Mouse (Mus musculus) induced T-regulatory cell, adult 2 months (primary cell): ENCODE measurements around the gene Hist1h4d.
A peak's percentile ranks its signal among the peaks of the same experiment; 100 is the strongest.
"Not testable (repeated sequence)": the region's sequence is repeated elsewhere in the genome, so short reads cannot be mapped to it uniquely, and the experiment has no call there.

Source experiments
- DNase-seq: peaks from one replicate; pipeline ENCODE4 v3.0.0-alpha.2; 2012; ENCODE audit warnings: low read depth

Hist1h4d gene

DNA sequence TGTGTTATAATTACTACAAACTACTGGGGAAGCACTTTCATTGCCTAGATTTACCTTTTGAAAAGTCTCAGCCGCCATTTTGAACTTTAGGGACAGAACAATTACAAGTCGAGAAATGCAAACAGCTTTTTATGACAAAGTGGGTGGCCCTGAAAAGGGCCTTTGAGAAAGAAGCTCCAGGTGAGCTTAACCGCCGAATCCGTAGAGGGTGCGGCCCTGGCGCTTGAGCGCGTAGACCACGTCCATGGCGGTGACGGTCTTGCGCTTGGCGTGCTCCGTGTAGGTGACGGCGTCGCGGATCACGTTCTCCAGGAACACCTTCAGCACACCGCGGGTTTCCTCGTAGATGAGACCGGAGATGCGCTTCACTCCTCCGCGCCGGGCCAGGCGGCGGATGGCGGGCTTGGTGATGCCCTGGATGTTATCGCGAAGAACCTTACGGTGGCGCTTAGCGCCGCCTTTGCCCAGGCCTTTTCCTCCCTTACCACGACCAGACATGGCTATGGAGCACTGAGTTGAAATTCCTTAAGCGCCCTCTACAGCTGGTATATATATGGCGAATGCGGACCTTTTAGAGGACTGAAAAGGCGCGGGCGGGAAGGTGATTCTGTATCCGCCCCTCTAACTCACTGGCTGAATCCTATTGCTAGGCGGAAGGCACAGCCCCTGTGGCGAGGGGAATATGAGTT, 30.1 kb upstream of the Hist1h4d start, which contains the start of gene Hist1h4f:
Gene Hist1h4f, minus strand, starts transcription at position 503 of the 689 bp plus-strand sequence.
- DNase-seq, result peak; percentile 93

DNA sequence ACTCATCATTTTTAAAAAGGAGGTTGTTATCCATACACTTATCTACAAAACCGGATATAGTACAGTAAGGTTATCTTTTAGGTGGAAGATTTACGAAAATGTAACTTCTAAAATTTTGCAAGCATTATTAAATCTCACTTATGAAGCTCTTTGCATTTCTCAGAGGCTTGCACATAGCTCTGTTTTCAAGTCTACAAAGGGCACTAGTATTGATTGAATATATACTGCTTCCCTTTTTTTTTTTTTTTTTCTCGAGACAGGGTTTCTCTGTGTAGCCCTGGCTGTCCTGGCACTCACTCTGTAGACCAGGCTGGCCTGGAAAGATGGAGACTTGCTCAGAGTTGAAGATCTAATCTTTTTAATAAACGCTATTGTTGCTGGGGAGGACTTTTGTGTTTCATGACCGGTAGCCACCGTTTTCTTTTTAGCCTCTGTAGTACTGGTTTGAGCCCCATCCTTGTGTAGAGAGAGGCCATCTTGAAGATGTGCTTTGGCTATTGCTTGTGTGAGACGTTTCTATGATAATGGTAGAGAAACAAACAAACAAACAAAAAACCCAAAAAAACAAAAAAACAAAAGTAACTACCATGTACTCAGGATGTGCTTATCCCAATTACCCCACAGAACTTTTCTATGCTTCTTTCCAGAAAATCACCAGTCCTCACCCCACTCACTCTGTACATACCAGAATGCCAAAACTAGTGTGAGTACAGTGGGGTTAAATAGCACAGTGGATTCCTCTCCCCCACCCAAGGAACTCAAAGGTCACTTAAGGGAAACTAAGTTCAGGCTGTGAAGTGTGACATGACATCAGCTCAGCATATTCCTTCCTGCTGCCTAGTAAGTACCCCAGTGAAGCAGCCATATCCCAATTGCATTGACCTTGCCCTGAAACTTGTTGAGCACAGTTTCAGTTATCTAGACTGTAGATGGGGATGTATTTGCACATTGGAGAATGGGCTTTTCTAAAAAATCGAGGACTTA, 29.2 kb upstream of the Hist1h4d start:
- DNase-seq, result peak; percentile 41

DNA sequence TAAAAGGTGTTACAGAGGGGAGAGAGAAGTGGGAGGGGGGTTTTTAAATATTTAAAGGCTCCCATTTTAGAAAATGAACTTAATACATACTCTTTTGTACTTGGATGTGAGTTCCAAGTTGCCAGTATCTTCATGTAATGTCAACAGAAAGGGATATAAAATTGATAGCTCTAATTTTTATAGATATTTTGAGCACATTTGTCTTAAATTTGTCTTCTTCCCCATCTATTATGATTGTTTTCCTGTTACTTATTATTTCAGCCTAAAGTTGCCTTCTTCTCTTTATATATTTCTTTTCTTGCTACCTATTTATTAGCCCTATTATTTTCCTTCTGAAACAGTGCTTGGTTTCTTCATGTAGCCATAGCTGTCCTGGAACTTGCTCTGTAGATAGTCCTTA, 28.4 kb upstream of the Hist1h4d start, which contains the start of gene Hist1h1d:
Gene Hist1h1d, plus strand, starts transcription at position 301 of the 400 bp plus-strand sequence.
- DNase-seq, result no peak

DNA sequence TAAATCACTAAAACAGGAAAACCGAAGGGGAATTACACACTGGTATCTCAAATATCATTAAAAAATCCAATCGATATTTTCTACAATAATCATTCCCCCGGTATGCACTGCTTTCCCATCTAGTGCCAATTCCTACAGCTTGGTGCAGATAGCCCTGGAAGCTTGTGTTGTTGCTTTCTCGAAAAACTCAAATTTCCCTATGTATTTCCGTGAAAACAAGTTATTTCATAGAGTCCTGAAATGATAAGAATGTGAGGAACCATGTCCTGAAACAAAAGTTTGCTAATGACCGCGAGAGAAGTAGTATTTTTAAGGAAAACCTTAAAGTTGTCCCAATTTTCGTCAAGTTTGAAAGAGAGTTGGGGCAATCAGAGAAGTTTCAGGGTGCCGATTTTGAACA, 27.0 kb upstream of the Hist1h4d start:
- DNase-seq, result no peak

DNA sequence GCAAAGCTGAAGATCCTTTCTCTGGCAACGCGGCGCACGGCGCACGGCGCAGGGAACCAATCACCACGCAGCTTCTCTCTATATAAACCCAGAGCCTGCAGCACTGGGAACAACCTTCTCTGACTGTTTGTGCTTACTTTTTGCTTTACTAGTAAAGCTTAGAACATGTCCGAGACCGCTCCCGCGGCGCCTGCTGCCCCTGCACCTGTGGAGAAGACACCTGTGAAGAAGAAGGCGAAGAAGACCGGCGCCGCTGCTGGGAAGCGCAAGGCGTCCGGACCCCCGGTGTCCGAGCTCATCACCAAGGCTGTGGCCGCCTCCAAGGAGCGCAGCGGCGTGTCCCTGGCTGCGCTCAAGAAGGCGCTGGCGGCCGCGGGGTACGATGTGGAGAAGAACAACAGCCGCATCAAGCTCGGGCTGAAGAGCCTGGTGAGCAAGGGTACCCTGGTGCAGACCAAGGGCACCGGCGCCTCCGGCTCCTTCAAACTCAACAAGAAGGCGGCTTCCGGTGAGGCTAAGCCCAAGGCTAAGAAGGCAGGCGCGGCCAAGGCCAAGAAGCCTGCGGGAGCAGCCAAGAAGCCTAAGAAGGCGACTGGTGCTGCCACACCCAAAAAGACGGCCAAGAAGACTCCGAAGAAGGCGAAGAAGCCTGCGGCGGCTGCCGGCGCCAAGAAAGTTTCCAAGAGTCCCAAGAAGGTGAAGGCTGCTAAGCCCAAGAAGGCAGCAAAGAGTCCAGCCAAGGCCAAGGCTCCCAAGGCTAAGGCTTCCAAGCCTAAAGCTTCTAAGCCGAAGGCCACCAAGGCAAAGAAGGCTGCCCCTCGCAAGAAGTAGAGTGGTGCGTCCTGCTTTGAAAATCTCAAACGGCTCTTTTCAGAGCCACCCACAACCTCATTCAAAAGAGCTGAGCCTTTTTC, 26.2 kb upstream of the Hist1h4d start:
- DNase-seq, result peak; percentile 88

DNA sequence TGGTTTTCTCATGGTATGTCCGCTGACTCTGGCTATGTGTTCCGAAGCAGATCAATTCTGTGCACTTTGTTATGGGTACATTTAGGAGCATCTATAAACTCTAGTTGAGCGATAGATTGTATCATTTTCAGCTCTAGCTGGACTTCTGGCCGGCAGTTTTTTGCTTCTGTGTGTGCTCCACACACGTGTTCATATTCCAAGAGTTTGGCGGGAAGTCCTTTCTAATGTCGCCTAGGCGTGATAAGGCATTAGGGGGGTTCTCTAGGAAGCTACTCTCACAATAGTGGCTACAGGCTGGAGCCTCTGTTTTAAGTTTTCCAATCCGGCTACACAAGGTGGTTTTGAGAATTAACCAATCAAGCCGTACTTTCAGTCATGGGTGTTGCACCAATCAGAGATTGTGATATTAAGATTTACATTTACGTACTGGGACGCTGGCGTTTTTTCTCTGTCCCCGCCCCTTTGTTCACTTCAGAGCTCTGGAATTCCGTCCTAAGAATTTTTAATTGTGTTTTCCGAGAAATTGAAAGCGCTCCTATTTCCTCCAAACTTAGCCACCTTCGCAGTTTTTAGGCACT, 25.5 kb upstream of the Hist1h4d start:
- peak; percentile 91 for DNase-seq

DNA sequence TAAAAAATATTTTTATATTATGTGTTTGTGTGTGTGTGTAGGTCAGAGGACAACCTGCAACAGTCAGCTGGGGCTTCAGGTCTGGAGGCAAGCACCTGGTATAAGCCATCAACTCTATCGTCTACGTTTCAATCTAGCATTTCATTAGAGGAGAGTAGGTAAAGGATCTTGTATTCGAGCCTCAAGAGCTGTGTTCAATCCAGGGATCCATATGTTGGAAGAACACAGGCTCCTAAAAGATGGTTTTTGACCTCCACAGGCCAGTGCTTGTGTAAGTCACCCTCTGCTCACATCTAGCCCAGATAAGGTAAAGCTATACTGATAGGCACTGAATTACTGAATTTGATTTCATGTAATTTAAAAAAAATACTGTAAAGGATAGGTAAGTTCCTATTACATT, 24.5 kb upstream of the Hist1h4d start:
- DNase-seq, result no peak

DNA sequence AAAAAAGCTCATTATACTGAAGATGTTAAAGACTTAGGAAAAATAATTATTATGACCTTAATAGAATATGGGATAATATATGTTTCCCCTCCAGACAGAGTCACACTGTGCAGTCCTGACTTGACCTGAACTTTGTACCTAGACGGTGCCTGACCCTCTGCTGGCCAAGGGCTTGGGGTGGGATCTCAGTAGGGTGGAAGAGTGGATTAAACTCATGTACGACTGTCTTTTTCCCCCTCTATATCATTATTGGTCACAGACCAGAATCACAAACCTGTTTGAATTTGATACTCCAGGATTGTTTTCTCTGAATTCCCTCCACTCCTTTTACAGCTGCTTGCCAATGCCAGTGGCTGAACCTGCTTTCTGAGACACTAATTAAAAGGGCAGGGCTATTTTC, 20.7 kb upstream of the Hist1h4d start:
- DNase-seq, result not testable (repeated sequence)

DNA sequence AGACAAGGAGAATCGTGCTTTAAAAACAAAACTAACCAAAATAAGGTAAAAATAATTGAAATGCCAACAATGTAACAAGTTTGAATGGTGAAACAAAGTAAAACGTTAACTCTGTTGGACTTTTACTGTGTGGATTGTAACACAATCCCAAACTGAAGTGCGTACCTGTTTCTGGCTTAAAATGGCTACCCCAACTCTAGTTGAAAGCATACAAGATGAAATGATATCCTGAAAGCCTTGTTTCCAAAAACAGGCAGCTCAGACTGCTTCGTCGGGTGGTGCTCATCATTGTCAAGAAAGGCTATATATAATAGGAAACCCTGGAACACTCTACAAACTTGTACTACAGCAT, 19.9 kb upstream of the Hist1h4d start:
- not testable (repeated sequence) for DNase-seq

DNA sequence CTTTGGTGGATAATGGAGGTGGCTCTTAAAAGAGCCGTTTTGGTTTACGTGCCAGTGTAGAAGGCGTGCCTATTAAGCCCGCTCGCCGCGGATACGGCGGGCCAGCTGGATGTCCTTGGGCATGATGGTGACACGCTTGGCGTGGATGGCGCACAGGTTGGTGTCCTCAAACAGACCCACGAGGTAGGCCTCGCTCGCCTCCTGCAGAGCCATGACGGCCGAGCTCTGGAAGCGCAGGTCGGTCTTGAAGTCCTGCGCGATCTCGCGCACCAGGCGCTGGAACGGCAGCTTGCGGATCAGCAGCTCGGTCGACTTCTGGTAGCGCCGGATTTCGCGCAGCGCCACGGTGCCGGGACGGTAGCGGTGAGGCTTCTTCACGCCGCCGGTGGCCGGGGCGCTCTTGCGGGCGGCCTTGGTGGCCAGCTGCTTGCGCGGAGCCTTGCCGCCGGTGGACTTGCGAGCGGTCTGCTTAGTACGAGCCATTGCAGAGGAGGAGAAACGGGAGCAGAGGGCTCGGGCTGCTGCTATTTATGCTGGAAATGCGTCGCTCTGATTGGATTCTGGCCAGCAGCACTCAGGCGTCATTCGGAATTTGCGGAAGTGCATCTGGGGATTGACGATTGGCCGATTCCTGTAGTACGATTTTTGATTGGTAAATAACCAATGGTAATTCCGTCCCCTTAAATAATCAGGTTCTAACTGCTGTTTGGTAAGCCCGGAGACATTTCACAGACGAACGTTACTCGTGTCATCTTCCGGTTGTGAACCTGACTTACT, 19.3 kb upstream of the Hist1h4d start, which contains the start of gene Hist1h3e:
Gene Hist1h3e, minus strand, starts transcription at position 487 of the 777 bp plus-strand sequence.
- peak; percentile 97 for DNase-seq

DNA sequence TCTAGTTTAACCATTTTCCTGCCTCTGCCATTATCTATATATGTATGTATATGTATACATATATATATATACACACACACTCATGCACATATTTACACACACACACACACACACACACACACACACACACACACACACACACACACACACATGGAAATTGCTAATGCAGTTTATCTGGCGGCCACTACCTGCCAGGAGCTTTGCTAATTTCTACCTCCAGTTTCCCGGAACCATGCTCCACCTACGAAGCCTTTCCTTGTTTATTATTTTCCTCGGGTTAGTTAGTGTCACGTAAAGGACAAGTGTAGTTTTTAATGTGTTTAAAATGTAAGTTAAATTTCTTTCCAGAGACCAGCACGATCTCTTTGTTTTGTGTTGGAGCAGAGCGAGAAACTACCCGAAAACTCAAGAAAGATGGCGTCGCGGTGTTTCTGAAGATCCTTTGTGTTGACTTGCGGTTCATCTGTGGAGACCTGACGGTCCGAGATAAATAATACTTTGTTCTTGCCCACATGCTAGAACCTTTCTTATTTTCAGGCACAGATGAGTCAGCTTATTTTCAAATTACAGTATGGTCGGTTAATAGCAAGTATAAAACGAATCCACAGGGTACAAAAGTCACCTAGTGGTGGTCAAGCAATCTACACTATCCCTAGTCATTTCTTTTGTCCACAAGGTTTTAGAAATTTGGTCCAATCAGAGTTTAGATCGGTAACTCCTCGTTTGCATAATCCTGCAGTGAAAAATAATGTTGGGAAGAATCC, 18.5 kb upstream of the Hist1h4d start:
- DNase-seq, result peak; percentile 81

DNA sequence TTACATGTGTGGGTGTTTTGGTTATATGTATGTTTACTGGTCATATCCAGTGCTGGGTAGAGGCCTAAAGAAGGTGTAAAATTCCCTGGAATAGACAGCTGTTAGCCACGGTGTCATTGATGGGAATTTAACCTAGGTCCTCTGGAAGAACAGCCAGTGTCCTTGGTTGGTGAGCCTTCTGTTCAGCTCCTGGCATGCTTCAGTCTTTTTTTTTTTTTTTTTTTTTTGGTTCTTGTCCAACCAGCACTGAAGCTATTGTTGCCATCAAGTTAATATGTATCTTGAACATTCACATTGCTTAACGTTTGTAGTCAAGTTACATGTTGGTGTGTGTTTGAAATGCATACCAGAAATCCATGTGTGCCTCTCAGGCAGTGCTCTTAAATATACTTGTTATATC, 16.9 kb upstream of the Hist1h4d start:
- no peak for DNase-seq

DNA sequence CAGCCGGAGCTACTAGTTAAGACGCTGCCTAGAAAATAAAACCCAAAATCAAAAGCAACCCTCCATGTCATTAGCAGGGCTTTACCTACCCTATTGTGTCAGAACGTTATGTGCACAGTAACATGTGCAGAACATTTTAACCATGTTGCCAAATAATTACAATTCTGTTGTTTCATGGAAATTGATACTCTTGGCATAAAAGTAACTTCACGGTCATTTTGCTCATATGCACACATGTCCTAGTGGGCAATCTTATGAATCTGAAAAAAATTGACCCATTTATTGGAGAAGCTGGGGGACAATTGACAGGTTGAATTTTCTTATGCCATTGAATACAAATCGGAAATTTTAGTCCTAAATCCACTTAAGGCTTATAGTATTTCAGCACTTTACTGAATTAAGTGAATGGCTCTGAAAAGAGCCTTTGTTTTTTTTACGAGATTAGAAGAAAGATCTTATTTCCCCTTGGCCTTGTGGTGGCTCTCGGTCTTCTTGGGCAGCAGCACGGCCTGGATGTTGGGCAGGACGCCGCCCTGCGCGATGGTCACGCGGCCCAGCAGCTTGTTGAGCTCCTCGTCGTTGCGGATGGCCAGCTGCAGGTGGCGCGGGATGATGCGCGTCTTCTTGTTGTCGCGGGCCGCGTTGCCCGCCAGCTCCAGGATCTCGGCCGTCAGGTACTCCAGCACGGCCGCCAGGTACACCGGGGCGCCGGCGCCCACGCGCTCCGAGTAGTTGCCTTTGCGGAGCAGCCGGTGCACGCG, 11.0 kb upstream of the Hist1h4d start:
- peak; percentile 66 for DNase-seq

DNA sequence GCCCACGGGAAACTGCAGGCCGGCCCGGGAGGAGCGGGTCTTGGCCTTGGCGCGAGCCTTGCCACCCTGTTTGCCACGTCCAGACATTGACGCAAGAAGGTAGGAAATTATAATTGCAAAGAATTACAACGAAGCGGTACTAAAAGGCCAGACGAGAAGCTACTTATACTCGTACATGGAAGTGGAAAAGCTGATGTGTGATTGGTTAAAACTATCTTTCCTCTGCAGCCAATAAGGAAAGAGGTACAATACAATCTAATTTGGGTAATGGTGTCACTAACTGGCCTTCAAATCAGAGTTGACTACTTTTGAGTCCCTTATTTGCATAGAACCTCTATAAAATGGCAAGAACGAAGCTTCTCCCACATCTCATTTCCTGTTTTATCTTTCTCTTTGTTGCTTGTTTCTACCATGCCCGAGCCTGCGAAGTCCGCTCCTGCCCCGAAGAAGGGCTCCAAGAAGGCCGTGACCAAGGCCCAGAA, 10.3 kb upstream of the Hist1h4d start, which contains the start of the genes Hist1h2ae and Hist1h2bg:
Gene Hist1h2ae, minus strand, starts transcription at position 199 of the 482 bp plus-strand sequence.
Gene Hist1h2bg, plus strand, starts transcription at position 375 of the 482 bp plus-strand sequence.
- DNase-seq, result peak; percentile 94

DNA sequence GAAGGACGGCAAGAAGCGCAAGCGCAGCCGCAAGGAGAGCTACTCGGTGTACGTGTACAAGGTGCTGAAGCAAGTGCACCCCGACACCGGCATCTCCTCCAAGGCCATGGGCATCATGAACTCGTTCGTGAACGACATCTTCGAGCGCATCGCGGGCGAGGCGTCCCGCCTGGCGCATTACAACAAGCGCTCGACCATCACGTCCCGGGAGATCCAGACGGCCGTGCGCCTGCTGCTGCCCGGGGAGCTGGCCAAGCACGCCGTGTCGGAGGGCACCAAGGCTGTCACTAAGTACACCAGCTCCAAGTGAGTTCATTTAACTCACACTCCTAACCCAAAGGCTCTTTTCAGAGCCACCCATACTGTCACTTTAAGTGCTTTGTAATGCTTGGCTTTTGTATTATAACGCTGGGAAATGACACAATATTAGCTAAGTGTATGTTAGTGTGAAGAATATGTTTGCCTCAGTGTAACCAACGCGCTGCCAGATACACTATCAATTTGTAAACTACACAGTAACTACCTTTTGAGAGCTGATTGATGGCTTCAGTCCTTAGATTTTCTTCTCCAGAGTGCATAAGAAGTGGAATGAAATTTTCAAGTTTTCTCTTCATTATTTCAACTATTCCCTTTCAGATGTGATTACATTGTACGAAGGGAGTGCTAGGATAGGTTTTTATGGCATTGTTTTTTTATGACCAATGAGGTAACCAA, 9.7 kb upstream of the Hist1h4d start:
- DNase-seq, result peak; percentile 74

DNA sequence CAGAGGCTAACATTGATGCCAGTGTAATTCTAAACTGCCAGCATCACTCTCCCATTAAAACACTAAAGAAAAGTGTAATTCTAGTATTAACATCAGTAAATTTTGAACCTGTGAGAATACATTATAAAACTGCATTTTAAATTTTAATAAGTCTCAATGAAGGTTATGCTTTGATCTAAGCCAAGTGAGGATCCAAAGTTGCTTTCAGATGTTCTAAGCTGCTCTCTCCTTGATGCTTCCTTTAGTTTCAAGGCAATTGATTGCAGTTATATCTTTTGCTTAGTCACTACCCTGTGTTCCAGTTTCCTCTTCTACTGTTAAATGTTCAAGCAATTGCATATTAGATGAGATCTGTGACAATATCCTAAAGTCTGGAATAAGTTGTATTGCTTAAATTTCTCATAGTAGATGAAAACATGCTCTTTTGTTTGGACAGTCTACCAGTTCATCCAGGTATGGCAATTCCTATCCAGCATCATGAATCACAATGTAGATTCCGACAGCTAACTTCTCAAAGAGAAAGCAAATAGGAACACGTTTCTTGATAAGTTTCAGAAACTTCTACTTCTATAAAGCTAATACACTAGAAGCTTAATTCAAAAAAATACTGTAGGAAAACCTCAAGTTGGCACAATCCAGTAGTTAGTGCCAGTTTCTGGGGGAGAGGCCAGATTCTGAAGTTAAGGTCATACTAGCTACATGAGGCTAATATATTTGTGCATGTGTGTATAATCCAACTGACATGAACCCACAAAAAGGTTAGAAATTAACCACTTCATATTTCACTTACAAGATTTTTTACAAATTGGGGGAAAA, 9.0 kb upstream of the Hist1h4d start:
- DNase-seq, result peak; percentile 58
